Mouse (Mus musculus) intestine, embryonic 16.5 days (tissue): ENCODE measurements around the gene BC004004. TPM values are rescaled to one million over a fixed set of nuclear protein-coding genes. Genes with fewer than 3 reads are reported as not detected.
"Not testable (repeated sequence)": the region's sequence is repeated elsewhere in the genome, so short reads cannot be mapped to it uniquely, and the experiment has no call there.

Experiments used
- ATAC-seq: fragments of 200-750 bp; cut with Nextera tagmentation; 2 replicates; pipeline ENCODE4 v1.8.0; 2017; ENCODE audit warnings: moderate TSS enrichment, moderate library complexity
- H3K27ac ChIP-seq: fragments of 300-500 bp; sonication (generic); 2 replicates; pipeline ENCODE4 v1.5.1; 2014; ENCODE audit warnings: mild to moderate bottlenecking, low read length
- H3K27me3 ChIP-seq: fragments of 300-500 bp; sonication (generic); replicated peaks from 2 replicates; pipeline ENCODE4 v1.6.1; 2014; ENCODE audit warnings: low read length, control low read depth, mixed read lengths; ENCODE audit not compliant: control insufficient read depth, insufficient read depth
- H3K36me3 ChIP-seq: fragments of 300-500 bp; sonication (generic); 2 replicates; pipeline ENCODE4 v1.6.1; 2014; ENCODE audit warnings: low read length, control low read depth; ENCODE audit not compliant: control insufficient read depth, insufficient read depth
- H3K4me1 ChIP-seq: fragments of 300-500 bp; sonication (generic); 2 replicates; pipeline ENCODE4 v1.6.1; 2014; ENCODE audit warnings: low read length, control low read depth, mixed read lengths; ENCODE audit not compliant: control insufficient read depth, insufficient read depth
- H3K4me2 ChIP-seq: fragments of 300-500 bp; sonication (generic); 2 replicates; pipeline ENCODE4 v1.6.1; 2014; ENCODE audit warnings: low read depth, low read length, control low read depth
- H3K4me3 ChIP-seq: fragments of 300-500 bp; sonication (generic); 2 replicates; pipeline ENCODE4 v1.5.1; 2014; ENCODE audit warnings: mild to moderate bottlenecking, low read length
- H3K9ac ChIP-seq: fragments of 300-500 bp; sonication (generic); 2 replicates; pipeline ENCODE4 v1.6.1; 2014; ENCODE audit warnings: low read depth, low read length
- H3K9me3 ChIP-seq: fragments of 300-500 bp; sonication (generic); 2 replicates; pipeline ENCODE4 v1.6.1; 2016; ENCODE audit warnings: low read length, control low read depth; ENCODE audit not compliant: control insufficient read depth
- WGBS: fragments of 180-500 bp; shearing (Covaris S2); extraction: QIAGEN DNeasy Blood & Tissue Kit; methylation state at CpG from one replicate; pipeline ENCODE4 v1.1.7; 2014; 5-methylcytosine and 5-hydroxymethylcytosine counted together
- polyA plus RNA-seq: library from polyadenylated mRNA; unstranded; fragments of >200 nt; fragmentation: Nextera tagmentation; extraction: Ambion mirVana; gene quantifications from 2 replicates; pipeline ENCODE4 v1.2.1, GENCODE M21; 2015

The BC004004 gene
- polyA plus RNA-seq, 1 experiment from 2014 or later: 85.6 TPM

GRCm38 (mm10) chr17:29246602-29247001 lies 22.0 kb upstream of the BC004004 start:
- Histone ChIP-seq H3K4me2 (no peak overlapping the region), H3K36me3 (peaks cover 4% of the 10 kb centered on the region; the same call in 1 of the 2 replicates), H3K27me3 (no peaks in the 10 kb centered on the region), H3K9me3 (no peaks in the 10 kb centered on the region), H3K4me1 (peaks cover 14% of the 10 kb centered on the region), H3K9ac (no peak overlapping the region), H3K27ac (no peak overlapping the region), H3K4me3 (no peak overlapping the region)
- peak; percentile 59 for ATAC-seq
- WGBS: 26% methylated on average over 5 of the region's 5 CpGs

GRCm38 (mm10) chr17:29247881-29248280 lies 20.7 kb upstream of the BC004004 start:
- Histone ChIP-seq H3K36me3 (peaks cover 8% of the 10 kb centered on the region; the same call in 1 of the 2 replicates), H3K4me2 (no peak overlapping the region), H3K27ac (no peak overlapping the region), H3K27me3 (no peaks in the 10 kb centered on the region), H3K9me3 (no peaks in the 10 kb centered on the region), H3K4me1 (peaks cover 18% of the 10 kb centered on the region), H3K4me3 (no peak overlapping the region), H3K9ac (no peak overlapping the region)
- ATAC-seq: no peak
- WGBS: 71% methylated on average over 13 of the region's 13 CpGs

- Histone ChIP-seq H3K27me3 (no peaks in the 10 kb centered on the region), H3K27ac (no peak overlapping the region), H3K9ac (no peak overlapping the region), H3K9me3 (no peaks in the 10 kb centered on the region), H3K4me2 (no peak overlapping the region), H3K36me3 (peaks cover 13% of the 10 kb centered on the region), H3K4me3 (no peak overlapping the region), H3K4me1 (peaks cover 20% of the 10 kb centered on the region)
- WGBS: 64% methylated on average over 9 of the region's 9 CpGs
- no peak for ATAC-seq
Measured at GRCm38 (mm10) chr17:29249512-29249911, 19.1 kb upstream of the BC004004 start.

GRCm38 (mm10) chr17:29251006-29251405 lies 17.6 kb upstream of the BC004004 start:
- peaks cover 12% of the 10 kb centered on the region for H3K4me1 ChIP-seq
- not testable (repeated sequence) for ATAC-seq, H3K9ac ChIP-seq, H3K27me3 ChIP-seq, H3K9me3 ChIP-seq, H3K27ac ChIP-seq, H3K4me3 ChIP-seq, H3K4me2 ChIP-seq
- WGBS: 82% methylated on average over 14 of the region's 14 CpGs
- peaks cover 13% of the 10 kb centered on the region for H3K36me3 ChIP-seq

GRCm38 (mm10) chr17:29251608-29252390 lies 16.8 kb upstream of the BC004004 start:
- Histone ChIP-seq H3K27me3 (no peaks in the 10 kb centered on the region), H3K36me3 (peaks cover 13% of the 10 kb centered on the region), H3K4me1 (peaks cover 9% of the 10 kb centered on the region), H3K9ac (no peak overlapping the region), H3K9me3 (no peaks in the 10 kb centered on the region), H3K4me3 (no peak overlapping the region), H3K4me2 (no peak overlapping the region), H3K27ac (peak overlapping the region; percentile 59; the same call in 1 of the 2 replicates)
- WGBS: 72% methylated on average over 15 of the region's 15 CpGs
- peak; percentile 49 for ATAC-seq

GRCm38 (mm10) chr17:29253236-29253635 lies 15.4 kb upstream of the BC004004 start:
- no peaks in the 10 kb centered on the region for H3K27me3 ChIP-seq
- H3K36me3 ChIP-seq: peaks cover 14% of the 10 kb centered on the region
- H3K27ac ChIP-seq: no peak overlapping the region
- H3K9me3 ChIP-seq: no peaks in the 10 kb centered on the region
- no peak overlapping the region for H3K9ac ChIP-seq
- peaks cover 12% of the 10 kb centered on the region for H3K4me1 ChIP-seq
- no peak for ATAC-seq
- no peak overlapping the region for H3K4me2 ChIP-seq
- WGBS: 89% methylated on average over 2 of the region's 2 CpGs
- H3K4me3 ChIP-seq: no peak overlapping the region

GRCm38 (mm10) chr17:29253684-29254083 lies 14.9 kb upstream of the BC004004 start:
- Histone ChIP-seq H3K9me3 (no peaks in the 10 kb centered on the region), H3K4me3 (no peak overlapping the region), H3K4me1 (peaks cover 17% of the 10 kb centered on the region), H3K27ac (no peak overlapping the region), H3K9ac (no peak overlapping the region), H3K27me3 (no peaks in the 10 kb centered on the region), H3K4me2 (no peak overlapping the region), H3K36me3 (peaks cover 18% of the 10 kb centered on the region)
- 69% methylated on average over 9 of the region's 9 CpGs for WGBS
- no peak for ATAC-seq

GRCm38 (mm10) chr17:29254784-29255183 lies 13.8 kb upstream of the BC004004 start:
- H3K4me3 ChIP-seq, ATAC-seq, H3K9me3 ChIP-seq, H3K4me2 ChIP-seq, H3K27me3 ChIP-seq, H3K27ac ChIP-seq, H3K9ac ChIP-seq: not testable (repeated sequence)
- Histone ChIP-seq H3K4me1 (peaks cover 20% of the 10 kb centered on the region), H3K36me3 (peaks cover 18% of the 10 kb centered on the region)
- 93% methylated on average over 6 of the region's 6 CpGs for WGBS

GRCm38 (mm10) chr17:29256507-29256906 lies 12.1 kb upstream of the BC004004 start:
- Histone ChIP-seq H3K4me3 (no peak overlapping the region), H3K4me1 (peaks cover 23% of the 10 kb centered on the region), H3K27me3 (no peaks in the 10 kb centered on the region), H3K36me3 (peaks cover 25% of the 10 kb centered on the region), H3K4me2 (no peak overlapping the region), H3K9me3 (no peaks in the 10 kb centered on the region), H3K9ac (no peak overlapping the region), H3K27ac (no peak overlapping the region)
- no peak for ATAC-seq
- whole genome bisulfite sequencing: 79% methylated on average over 6 of the region's 6 CpGs
